Mouse (Mus musculus): ENCODE measurements around the gene Acbd6. TPM values are rescaled to one million over a fixed set of nuclear protein-coding genes. Genes with fewer than 3 reads are reported as not detected.

Acbd6 gene
- 19.6 and 20.9 TPM in 2 replicates for total RNA-seq (2015)
- 9.3 and 24.0 TPM in 2 replicates for total RNA-seq (2017)

DNA sequence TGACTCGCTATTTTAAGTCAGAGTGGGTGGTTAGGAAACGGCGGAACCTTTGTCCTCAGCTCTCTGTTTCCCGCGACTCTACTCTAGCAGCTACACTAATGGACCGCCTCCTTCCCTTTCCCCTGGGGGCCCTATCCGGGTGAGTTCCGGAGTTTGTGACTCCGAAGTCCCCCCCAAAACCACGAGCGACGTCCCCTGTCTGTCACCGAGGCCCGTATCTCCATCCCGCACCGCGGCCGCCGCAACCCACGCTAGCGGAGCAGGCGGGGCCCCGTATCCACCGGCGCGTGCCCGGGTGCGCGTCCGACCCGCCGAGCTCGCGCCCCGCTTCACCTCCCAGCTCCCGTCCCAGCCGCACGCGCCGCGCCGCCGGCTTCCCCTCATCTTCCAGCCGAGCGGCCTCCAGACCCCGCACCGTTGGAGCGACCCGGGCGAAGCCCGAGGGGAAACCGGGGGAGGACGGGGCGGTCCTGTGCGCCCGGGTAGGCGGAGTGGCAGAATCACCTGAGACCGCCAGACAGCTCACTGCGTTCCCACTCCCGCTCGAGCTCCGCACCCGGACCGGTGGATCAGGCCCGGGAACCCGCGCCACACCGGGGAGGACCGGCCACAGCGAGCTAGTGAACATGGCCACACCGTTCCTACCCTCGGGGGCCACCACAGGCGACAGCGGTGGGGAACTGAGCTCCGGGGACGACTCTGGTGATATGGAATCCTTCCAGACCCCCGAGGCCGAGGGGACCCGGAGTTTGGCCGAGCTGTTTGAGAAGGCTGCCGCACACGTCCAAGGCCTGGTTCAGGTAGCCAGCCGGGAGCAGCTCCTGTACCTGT lies at the start of gene Acbd6:
TSS of gene Acbd6 (plus strand) at position 109 of the 831 bp plus-strand sequence.
- ATAC-seq (ENCODE audit: poor library complexity, severe bottlenecking): peak; percentile 81

GRCm38 (mm10) chr1:155510263-155510662 lies 47.7 kb upstream of the Acbd6 start:
- ATAC-seq (ENCODE audit: poor library complexity, severe bottlenecking): no peak

DNA sequence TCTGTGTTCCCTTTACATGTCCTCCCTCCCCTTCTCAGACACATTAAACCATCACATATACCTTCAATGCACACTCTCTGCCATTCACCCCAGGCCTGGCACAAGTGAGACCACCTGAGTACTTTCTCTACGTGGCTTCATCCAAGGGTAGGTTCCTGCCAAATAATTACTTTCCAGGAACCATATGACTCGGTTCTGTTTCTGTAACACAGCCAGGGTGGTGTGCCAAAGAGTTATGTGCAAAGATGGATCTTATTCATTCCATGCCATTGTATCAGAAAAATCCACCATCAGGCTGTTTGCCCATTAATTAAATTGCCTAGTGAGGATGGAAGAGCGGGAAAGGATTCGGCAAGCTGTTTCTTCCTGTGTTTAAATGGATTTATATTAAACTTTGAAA lies 42.1 kb upstream of the Acbd6 start:
- ATAC-seq (ENCODE audit: poor library complexity, severe bottlenecking): no peak

- ATAC-seq (ENCODE audit: poor library complexity, severe bottlenecking): 0 out of 2 replicates have a peak, but pooled peaks have one; percentile 38
Observed at GRCm38 (mm10) chr1:155516594-155516993, 41.3 kb upstream of the Acbd6 start.

DNA sequence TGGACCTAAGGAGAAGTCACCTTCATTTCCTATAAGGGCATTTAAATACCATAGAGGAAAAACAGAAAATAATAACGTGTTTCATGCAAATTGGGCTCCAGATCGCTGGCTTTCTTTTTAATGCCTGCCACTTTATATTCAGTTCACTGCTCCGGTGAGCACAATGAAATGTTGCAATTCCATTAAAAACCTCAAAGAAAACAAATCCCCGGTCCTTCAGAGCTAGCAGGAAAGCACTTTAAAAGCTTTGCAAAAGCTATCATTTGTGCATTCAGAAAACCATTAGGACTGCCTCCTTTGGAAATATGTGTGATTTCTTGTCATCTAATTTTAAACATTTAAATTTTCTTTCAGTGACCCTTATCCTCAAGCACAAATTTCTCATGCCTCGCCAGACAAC lies 40.9 kb upstream of the Acbd6 start:
- ATAC-seq (ENCODE audit: poor library complexity, severe bottlenecking): no peak

DNA sequence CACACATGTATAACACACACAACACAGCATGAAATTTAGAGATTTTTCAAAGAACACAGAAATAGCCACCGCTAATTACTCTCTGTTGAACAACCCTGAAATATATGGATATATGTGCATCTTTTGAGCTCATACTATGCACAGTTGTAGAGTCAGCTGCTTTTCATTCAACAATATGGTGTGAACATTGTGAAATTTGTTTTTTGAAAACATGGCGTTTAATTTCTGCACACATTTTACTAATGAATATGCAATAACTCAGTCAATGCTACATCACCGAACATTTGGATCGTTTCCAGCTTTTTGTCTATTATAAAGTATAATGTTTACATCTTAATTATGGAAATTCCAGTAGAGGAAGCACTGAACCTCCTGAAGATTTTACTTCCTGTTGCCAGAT lies 37.6 kb upstream of the Acbd6 start:
- no peak for ATAC-seq (ENCODE audit: poor library complexity, severe bottlenecking)

- ATAC-seq (ENCODE audit: poor library complexity, severe bottlenecking): no peak
Observed at GRCm38 (mm10) chr1:155522493-155522892, 35.4 kb upstream of the Acbd6 start.

DNA sequence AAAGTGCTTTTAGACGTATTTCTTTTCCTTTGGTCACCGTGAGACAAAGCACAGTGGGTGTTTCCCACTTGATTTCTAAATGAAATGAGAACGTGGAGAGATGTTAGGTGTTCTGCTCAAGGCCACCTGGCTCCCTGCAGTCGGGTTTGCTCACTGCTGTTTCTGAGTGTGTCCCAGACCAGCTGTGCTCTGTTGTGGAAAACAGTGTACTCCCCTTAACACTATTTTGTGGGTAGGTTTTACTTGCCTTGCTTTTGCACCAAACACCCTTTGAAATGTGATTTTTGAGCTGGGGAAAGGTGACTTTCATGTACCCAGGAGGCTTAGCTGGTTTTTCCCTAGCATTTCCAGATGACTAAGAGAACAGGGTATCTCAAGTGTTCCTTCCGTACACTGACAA lies 31.7 kb upstream of the Acbd6 start:
- ATAC-seq (ENCODE audit: poor library complexity, severe bottlenecking): no peak

DNA sequence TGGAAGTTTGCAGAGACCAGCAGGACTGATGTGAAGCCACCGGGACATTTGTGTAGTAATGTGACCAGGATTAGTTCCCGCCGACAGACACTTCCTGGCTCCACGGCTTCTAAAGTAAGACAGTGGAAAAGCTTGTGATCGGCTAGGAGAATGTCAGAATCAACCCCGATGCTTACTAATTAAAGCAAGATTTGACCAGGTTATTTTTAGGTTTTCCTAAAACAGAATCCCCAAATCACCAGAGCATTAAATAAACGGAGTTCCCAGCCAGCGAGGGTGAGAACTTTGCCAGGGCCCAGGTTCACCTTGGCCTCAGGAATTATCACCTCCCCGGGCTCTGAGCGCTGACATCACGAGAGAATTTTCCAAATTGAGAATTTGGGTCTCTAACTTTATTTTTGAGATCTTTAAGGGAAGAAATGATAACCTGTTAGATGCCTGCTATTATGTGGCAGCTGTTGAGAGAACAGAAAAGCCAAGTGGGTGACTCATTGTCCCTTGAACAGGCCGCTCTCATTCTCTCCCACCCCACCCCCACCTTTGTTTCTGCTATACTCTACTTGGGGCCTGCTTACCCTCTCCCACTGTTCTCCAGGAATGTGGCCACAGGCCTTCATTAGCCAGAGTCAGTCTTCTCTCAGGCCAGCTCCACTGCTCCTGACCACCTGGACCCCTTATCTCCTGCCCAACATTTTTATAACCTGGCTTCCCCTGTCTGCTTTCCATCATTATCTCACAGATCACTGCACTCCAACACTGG lies 30.7 kb upstream of the Acbd6 start:
- no peak for ATAC-seq (ENCODE audit: poor library complexity, severe bottlenecking)

DNA sequence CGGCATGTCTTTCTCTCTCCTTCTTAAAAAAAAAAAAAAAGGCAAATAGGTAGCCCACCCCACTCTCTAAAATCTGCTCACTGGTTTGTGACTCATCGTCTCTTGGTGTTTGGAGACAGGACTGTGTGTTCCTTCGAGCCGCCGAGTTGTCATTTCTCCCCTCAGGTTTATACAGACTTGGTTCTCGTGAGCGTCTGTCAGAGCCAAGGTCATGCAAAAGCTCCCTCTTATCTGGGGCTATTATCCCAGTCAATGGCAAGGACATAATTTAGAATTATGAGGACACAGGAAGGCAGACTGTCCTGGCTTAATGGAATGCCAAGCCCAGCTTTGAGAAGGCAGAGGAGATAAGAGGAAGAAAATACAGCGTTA lies 30.1 kb upstream of the Acbd6 start:
- no peak for ATAC-seq (ENCODE audit: poor library complexity, severe bottlenecking)

GRCm38 (mm10) chr1:155528405-155529119 lies 29.4 kb upstream of the Acbd6 start:
- ATAC-seq (ENCODE audit: poor library complexity, severe bottlenecking): no peak

DNA sequence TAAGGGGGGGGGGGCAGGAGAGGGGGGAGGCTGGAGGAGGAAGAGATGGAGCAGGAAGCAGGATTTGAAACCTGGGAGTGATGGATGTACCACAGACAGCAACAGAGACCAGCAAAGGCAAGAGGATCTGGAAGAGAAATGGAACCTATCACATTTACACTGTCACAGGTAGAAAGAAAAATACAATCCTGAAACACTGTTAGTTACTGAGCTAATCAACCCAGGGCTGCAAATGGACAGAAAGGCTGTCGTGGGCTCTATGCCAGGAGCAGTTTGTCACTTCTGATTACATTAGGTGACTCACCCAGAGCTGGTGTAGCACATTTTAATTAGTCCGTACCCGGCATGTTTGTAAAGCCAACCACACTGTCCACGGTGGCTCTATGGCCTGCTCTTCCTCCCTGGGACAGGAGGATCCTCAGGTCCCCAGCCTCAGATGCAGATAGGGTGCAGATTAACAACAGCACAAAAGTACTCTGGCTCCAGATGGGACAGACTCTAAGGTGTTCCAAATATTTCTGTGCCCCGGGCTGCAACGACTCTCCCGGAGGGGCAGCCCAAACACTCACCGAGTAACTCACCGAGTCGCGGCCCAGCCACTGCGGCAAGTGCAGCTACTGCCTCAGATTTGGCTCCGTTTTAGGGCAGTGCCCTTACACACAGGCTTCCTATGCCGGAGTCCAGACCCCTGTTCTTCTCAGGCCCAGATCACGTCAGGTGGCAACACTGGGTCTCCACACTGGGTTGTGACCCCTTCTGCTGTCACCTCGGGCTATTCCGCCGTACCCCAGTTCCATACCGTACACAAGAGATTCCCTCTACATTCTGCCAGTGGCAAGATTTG lies 28.6 kb upstream of the Acbd6 start:
- ATAC-seq (ENCODE audit: poor library complexity, severe bottlenecking): no peak

- no peak for ATAC-seq (ENCODE audit: poor library complexity, severe bottlenecking)
Observed at GRCm38 (mm10) chr1:155530561-155531457, 27.1 kb upstream of the Acbd6 start.

GRCm38 (mm10) chr1:155532396-155532795 lies 25.5 kb upstream of the Acbd6 start:
- peak; percentile 20; the same call in 1 of the 2 replicates for ATAC-seq (ENCODE audit: poor library complexity, severe bottlenecking)

- ATAC-seq (ENCODE audit: poor library complexity, severe bottlenecking): peak; percentile 39; the same call in 1 of the 2 replicates
Observed at GRCm38 (mm10) chr1:155532833-155533688, 24.9 kb upstream of the Acbd6 start.

DNA sequence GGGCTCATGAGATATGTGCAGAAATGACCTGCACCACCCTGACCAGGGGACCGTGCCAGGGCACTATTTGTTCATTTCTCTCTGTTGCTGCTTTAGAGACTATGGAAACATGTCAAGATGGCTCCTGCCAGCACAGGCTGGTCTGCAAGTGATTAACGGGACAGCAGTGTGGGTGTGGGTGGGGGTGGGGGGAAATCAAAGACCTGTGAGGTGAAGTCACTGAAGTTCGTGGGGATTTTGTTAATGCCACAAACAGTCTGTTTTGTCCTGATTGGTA lies 24.3 kb upstream of the Acbd6 start:
- no peak for ATAC-seq (ENCODE audit: poor library complexity, severe bottlenecking)

DNA sequence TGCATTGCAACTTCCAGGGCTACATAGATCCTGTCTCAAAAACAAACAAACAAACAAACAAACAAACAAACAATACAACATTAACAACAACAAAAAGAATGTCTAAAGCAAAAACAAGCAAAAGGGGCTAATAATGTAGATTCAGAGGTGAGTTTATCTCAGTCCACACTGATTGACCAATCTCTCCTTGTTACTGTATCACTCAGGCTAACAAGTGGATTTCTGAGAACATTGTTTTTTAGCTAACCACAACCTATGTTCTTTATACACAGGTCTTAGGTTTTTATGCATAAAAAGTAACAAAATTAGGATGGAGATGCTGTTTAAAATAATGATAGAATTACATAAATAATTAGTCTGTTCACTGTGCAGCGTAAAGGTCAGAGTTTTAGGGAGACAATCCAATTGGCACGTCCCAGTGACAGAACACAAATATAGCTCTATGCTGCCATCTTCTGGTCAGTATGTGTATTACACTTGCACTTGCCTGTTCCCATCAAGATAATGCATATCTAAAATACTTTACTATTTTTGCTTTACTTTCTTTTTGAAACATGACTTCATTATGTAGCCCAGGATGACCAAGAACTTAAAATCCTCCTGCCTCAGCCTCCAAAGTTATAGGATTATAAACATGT lies 20.8 kb upstream of the Acbd6 start:
- ATAC-seq (ENCODE audit: poor library complexity, severe bottlenecking): peak; percentile 93

DNA sequence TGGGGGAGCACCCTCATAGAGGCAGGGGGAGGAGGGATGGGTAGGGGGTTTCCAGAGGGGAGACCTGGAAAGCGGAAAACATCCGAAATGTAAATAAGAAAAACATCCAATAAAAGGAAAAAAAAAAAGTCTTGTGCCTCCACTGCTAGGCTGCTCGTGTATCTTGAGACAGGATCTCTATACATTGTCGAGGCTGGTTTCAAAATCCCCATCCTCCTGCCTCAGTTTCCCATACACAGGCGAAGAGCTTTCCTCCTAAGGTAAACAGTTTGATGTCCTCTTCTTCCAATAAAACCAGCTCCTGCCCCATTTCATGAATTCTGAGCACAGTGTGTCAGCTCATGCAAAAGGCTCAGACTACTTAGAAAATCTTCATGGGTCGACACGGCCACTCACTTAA lies 19.9 kb upstream of the Acbd6 start:
- ATAC-seq (ENCODE audit: poor library complexity, severe bottlenecking): no peak

All from megakaryocyte, adult 5-6 weeks (primary cell).